Mouse (Mus musculus): ENCODE data around the gene Olfr68. TPM values are rescaled to one million over a fixed set of nuclear protein-coding genes. Genes with fewer than 3 reads are reported as not detected.
"Not testable (repeated sequence)": the region's sequence is repeated elsewhere in the genome, so short reads cannot be mapped to it uniquely, and the experiment has no call there.

The Olfr68 gene
- not detected in 2 replicates for polyA plus RNA-seq (2015; fragmentation: Nextera tagmentation; extraction: Ambion mirVana)

GRCm38 (mm10) chr7:103779598-103779997 is at the start of gene Olfr68:
TSS of gene Olfr68 (minus strand) at chr7:103779698.
- Histone ChIP-seq H3K9me3 (no peaks in the 10 kb centered on the region), H3K27me3 (replicated peaks) (no peaks in the 10 kb centered on the region), H3K27ac (no peak within 1 kb of the TSS), H3K9ac (no peak within 1 kb of the TSS), H3K4me3 (no peak within 1 kb of the TSS), H3K4me2 (no peak within 1 kb of the TSS), H3K4me1 (no peaks in the 10 kb centered on the region), H3K36me3 (replicated peaks) (no peaks in the 10 kb centered on the region)
- ATAC-seq (replicated peaks), result no peak
- 79% methylated on average over 3 of the region's 3 CpGs for WGBS

- Histone ChIP-seq H3K36me3 (replicated peaks) (no peaks in the 10 kb centered on the region), H3K27me3 (replicated peaks) (no peaks in the 10 kb centered on the region), H3K9ac (no peak within 1 kb of the TSS), H3K4me2 (no peak within 1 kb of the TSS), H3K9me3 (no peaks in the 10 kb centered on the region), H3K4me3 (no peak within 1 kb of the TSS), H3K27ac (no peak within 1 kb of the TSS), H3K4me1 (no peaks in the 10 kb centered on the region)
- no peak for ATAC-seq (replicated peaks)
- WGBS, result 94% methylated on average over 4 of the region's 4 CpGs
Measured at GRCm38 (mm10) chr7:103827808-103828207, 48.3 kb upstream of the Olfr68 start, which contains the start of gene Hbb-bs. TSS of gene Hbb-bs (minus strand) at chr7:103828096.

DNA sequence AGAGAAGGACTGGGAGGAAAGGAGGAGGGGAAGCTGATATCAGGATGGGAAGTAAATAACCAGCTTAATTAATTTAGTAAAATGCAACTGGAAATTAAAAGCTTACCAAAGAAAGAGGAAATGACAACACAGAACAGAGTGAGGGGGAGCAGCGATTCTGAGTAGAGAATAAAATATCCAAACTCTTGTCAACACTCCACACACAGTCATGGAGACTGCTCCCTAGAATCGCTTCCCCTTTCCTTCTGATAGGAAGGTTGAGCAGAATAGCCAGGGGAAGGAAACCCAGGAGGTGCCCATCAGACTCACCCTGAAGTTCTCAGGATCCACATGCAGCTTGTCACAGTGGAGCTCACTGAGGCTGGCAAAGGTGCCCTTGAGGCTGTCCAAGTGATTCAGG is 47.6 kb upstream of the Olfr68 start:
- not testable (repeated sequence) for H3K27me3 ChIP-seq (replicated peaks); H3K36me3 ChIP-seq (replicated peaks); H3K4me2 ChIP-seq; H3K9me3 ChIP-seq; H3K27ac ChIP-seq; H3K4me1 ChIP-seq; H3K4me3 ChIP-seq; ATAC-seq (replicated peaks); H3K9ac ChIP-seq
- no CpG with 5 or more reads among the region's 2 CpGs for WGBS

GRCm38 (mm10) chr7:103826255-103826887 is 46.9 kb upstream of the Olfr68 start:
- Histone ChIP-seq H3K27ac (no peak overlapping the region), H3K36me3 (replicated peaks) (no peaks in the 10 kb centered on the region), H3K9me3 (no peaks in the 10 kb centered on the region), H3K9ac (no peak overlapping the region), H3K4me2 (no peak overlapping the region), H3K4me3 (no peak overlapping the region), H3K4me1 (no peaks in the 10 kb centered on the region), H3K27me3 (replicated peaks) (no peaks in the 10 kb centered on the region)
- ATAC-seq (replicated peaks), result no peak
- 46% methylated on average over 3 of the region's 3 CpGs for WGBS

GRCm38 (mm10) chr7:103825536-103826254 is 46.2 kb upstream of the Olfr68 start:
- no peak for ATAC-seq (replicated peaks)
- Histone ChIP-seq H3K27me3 (replicated peaks) (no peaks in the 10 kb centered on the region), H3K9me3 (no peaks in the 10 kb centered on the region), H3K4me3 (no peak overlapping the region), H3K36me3 (replicated peaks) (no peaks in the 10 kb centered on the region), H3K27ac (no peak overlapping the region), H3K4me1 (no peaks in the 10 kb centered on the region), H3K4me2 (no peak overlapping the region), H3K9ac (no peak overlapping the region)
- 90% methylated on average over 3 of the region's 3 CpGs for WGBS

DNA sequence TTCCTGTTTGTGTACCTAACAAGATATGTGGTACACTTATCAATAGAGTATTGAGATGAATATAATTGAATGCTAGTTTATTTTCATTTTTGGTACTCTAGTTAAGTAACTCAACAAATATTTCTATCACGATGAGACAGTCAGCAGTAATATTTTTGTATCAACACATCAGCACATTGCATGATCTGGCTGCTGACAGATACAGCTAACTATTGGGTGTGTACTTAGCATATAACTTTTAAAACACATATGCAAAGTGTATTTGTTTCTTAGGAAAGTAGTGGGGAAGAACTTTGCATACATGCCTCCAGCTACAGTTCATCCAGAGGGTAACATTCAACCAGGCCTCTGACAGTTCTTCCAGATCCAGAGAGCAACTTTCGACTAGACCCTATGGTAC is 45.1 kb upstream of the Olfr68 start:
- Histone ChIP-seq H3K27ac (no peak overlapping the region), H3K9me3 (no peaks in the 10 kb centered on the region), H3K4me2 (no peak overlapping the region), H3K4me3 (no peak overlapping the region), H3K9ac (no peak overlapping the region), H3K27me3 (replicated peaks) (no peaks in the 10 kb centered on the region), H3K36me3 (replicated peaks) (no peaks in the 10 kb centered on the region), H3K4me1 (no peaks in the 10 kb centered on the region)
- 88% methylated on average over 2 of the region's 2 CpGs for WGBS
- no peak for ATAC-seq (replicated peaks)

DNA sequence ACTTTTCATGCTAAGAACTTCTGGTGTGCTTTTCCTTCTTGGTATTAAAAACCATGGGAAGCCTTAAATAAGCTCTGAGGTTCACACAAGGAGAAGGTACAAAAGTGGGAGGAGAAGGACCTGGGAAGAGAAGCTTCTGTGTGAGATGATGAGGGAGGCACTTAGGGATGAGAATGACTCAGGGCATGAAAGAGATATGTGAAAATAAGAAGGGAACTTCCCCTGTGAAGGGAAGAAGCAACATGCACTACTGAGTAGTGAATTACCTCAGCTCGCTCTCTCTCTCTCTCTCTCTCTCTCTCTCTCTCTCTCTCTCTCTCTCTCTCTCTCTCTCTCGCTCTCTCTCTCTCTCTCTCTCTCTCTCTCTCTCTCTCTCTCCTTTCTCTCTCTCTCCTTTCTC is 35.6 kb upstream of the Olfr68 start:
- 86% methylated on average over 1 of the region's 2 CpGs for WGBS

GRCm38 (mm10) chr7:103813766-103814165 is 34.3 kb upstream of the Olfr68 start, which contains the start of gene Hbb-bt:
TSS of gene Hbb-bt (minus strand) at chr7:103813996.
- no peaks in the 10 kb centered on the region for H3K36me3 ChIP-seq (replicated peaks)

More for the DNA sequence above, 35.6 kb upstream of the Olfr68 start:
- not testable (repeated sequence) for H3K4me1 ChIP-seq; H3K27me3 ChIP-seq (replicated peaks); H3K27ac ChIP-seq; H3K36me3 ChIP-seq (replicated peaks); H3K4me2 ChIP-seq; ATAC-seq (replicated peaks); H3K4me3 ChIP-seq; H3K9ac ChIP-seq; H3K9me3 ChIP-seq

GRCm38 (mm10) chr7:103813152-103813551 is 33.7 kb upstream of the Olfr68 start:
- not testable (repeated sequence) for H3K27me3 ChIP-seq (replicated peaks); H3K4me2 ChIP-seq; H3K4me1 ChIP-seq; H3K9me3 ChIP-seq; H3K4me3 ChIP-seq; H3K27ac ChIP-seq; H3K36me3 ChIP-seq (replicated peaks); ATAC-seq (replicated peaks); H3K9ac ChIP-seq
- no CpG with 5 or more reads among the region's 3 CpGs for WGBS

More at GRCm38 (mm10) chr7:103813766-103814165, 34.3 kb upstream of the Olfr68 start, which contains the start of gene Hbb-bt:
- WGBS, result 80% methylated on average over 3 of the region's 3 CpGs
- H3K27ac ChIP-seq, result no peak within 1 kb of the TSS
- H3K4me3 ChIP-seq, result no peak within 1 kb of the TSS
- no peak for ATAC-seq (replicated peaks)
- H3K4me1 ChIP-seq, result no peaks in the 10 kb centered on the region
- no peaks in the 10 kb centered on the region for H3K9me3 ChIP-seq
- no peak within 1 kb of the TSS for H3K4me2 ChIP-seq
- no peaks in the 10 kb centered on the region for H3K27me3 ChIP-seq (replicated peaks)
- no peak within 1 kb of the TSS for H3K9ac ChIP-seq

GRCm38 (mm10) chr7:103812174-103812573 is 32.7 kb upstream of the Olfr68 start:
- H3K36me3 ChIP-seq (replicated peaks), result no peaks in the 10 kb centered on the region
- no peaks in the 10 kb centered on the region for H3K9me3 ChIP-seq
- no peaks in the 10 kb centered on the region for H3K4me1 ChIP-seq
- H3K27me3 ChIP-seq (replicated peaks), result no peaks in the 10 kb centered on the region
- ATAC-seq (replicated peaks), result no peak
- H3K4me2 ChIP-seq, result no peak overlapping the region
- H3K4me3 ChIP-seq, result no peak overlapping the region
- 76% methylated on average over 1 of the region's 1 CpGs for WGBS
- H3K9ac ChIP-seq, result no peak overlapping the region
- H3K27ac ChIP-seq, result no peak overlapping the region

- Histone ChIP-seq H3K9ac (no peak overlapping the region), H3K4me3 (no peak overlapping the region), H3K27me3 (replicated peaks) (no peaks in the 10 kb centered on the region), H3K9me3 (no peaks in the 10 kb centered on the region), H3K36me3 (replicated peaks) (no peaks in the 10 kb centered on the region), H3K4me1 (no peaks in the 10 kb centered on the region), H3K27ac (no peak overlapping the region), H3K4me2 (no peak overlapping the region)
- ATAC-seq (replicated peaks), result no peak
- WGBS, result 88% methylated on average over 1 of the region's 1 CpGs
Measured at GRCm38 (mm10) chr7:103811223-103811845, 31.8 kb upstream of the Olfr68 start.

DNA sequence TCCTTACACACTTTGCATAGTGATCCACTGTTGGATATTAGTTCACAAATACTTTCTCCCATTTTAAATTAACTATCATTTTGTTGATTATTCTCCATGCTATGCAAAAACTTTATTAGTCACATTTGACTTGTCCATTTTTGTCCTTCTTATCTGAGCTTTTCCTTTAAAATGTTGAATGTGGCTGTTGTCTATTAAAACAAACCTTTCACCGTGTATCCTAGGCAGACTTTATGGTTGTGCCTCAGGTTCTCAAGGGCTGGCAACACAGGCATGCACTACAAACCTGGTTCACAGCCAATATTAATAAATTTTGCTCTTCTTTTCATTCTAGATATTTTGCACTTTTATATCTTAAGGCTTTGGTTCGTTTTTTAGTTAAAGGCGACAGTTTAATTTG is 31.2 kb upstream of the Olfr68 start:
- 86% methylated on average over 3 of the region's 3 CpGs for WGBS
- H3K27me3 ChIP-seq (replicated peaks), result no peaks in the 10 kb centered on the region
- no peak overlapping the region for H3K27ac ChIP-seq
- no peaks in the 10 kb centered on the region for H3K36me3 ChIP-seq (replicated peaks)
- no peak overlapping the region for H3K4me2 ChIP-seq
- H3K9ac ChIP-seq, result no peak overlapping the region
- no peaks in the 10 kb centered on the region for H3K4me1 ChIP-seq
- no peaks in the 10 kb centered on the region for H3K9me3 ChIP-seq
- no peak for ATAC-seq (replicated peaks)
- no peak overlapping the region for H3K4me3 ChIP-seq
